Mouse (Mus musculus) heart, embryonic 10.5 days (tissue): ENCODE measurements around the gene Cdx2. TPM values are rescaled to one million over a fixed set of nuclear protein-coding genes. Genes with fewer than 3 reads are reported as not detected.

ENCODE experiments used
- DNase-seq: peaks from one replicate; pipeline ENCODE4 v3.0.0-alpha.2; 2017; ENCODE audit warnings: low spot score
- H3K27ac ChIP-seq: fragments of 300-500 bp; sonication (generic); 2 replicates; pipeline ENCODE4 v1.5.1; 2016; ENCODE audit warnings: mild to moderate bottlenecking
- H3K27me3 ChIP-seq: fragments of 300-500 bp; sonication (generic); 2 replicates; pipeline ENCODE4 v1.6.1; 2016; ENCODE audit warnings: mild to moderate bottlenecking; ENCODE audit not compliant: poor library complexity, insufficient read depth, severe bottlenecking
- H3K36me3 ChIP-seq: fragments of 300-500 bp; sonication (generic); 2 replicates; pipeline ENCODE4 v1.6.1; 2016; ENCODE audit warnings: mild to moderate bottlenecking, moderate library complexity
- H3K4me1 ChIP-seq: fragments of 300-500 bp; sonication (generic); 2 replicates; pipeline ENCODE4 v1.6.1; 2016; ENCODE audit warnings: mild to moderate bottlenecking
- H3K4me3 ChIP-seq: fragments of 300-500 bp; sonication (generic); 2 replicates; pipeline ENCODE4 v1.5.1; 2016; ENCODE audit warnings: mild to moderate bottlenecking, moderate library complexity
- H3K9me3 ChIP-seq: fragments of 300-500 bp; sonication (generic); 2 replicates; pipeline ENCODE4 v1.6.1; 2016; ENCODE audit warnings: mild to moderate bottlenecking, moderate library complexity
- WGBS: fragments of 180-500 bp; shearing (Covaris S2); methylation state at CpG from one replicate; pipeline ENCODE4 v1.1.7; 2016; 5-methylcytosine and 5-hydroxymethylcytosine counted together
- polyA plus RNA-seq: library from polyadenylated mRNA; unstranded; fragments of >200 nt; fragmentation: Nextera tagmentation; extraction: Ambion mirVana; gene quantifications from 2 replicates; pipeline ENCODE4 v1.2.1, GENCODE M21; 2016

The Cdx2 gene
- polyA plus RNA-seq, 1 experiment from 2014 or later = not detected

DNA sequence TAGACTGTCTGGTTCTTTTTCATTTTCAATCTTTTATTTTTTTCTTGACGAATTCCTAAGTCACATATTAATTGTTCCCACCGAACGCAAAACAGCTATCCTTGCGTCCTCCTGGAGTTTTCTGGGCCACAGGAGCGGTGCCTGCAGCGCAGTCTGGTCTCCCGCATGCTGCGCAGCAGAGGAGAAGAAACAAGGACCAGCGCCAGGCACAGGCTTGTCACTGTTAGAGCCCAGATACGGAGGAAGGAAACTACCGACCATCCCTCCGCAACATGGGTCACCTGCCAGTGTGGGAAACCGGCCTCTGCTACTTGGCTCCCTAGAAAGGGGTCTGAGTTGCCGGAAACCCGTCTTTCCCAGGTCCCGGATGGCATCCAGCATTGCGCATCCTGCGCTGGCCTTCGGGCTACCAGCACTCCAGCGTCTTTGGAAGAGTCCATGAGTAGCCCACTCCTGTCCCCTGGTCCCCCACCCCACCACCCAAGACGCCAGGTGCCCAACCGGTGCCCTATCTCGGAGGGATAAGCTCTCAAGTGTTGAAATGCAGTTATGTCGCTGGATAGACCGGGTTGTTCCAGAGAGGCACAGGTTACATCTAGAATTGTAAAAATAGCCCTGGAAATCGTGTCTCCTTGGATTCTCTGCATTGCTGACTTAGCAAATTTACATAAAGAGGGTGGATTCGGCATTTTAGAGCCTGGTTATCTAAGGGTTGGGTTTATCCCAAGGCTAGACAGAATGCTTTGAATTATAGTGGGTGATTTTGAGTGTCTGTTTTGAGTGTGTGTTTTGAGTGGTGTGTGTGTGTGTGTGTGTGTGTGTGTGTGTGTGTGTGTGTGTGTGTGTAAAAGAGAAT is 6.0 kb upstream of the Cdx2 start:
- H3K36me3 ChIP-seq = no peaks in the 10 kb centered on the region
- under 1% methylated on average over 27 of the region's 27 CpGs for WGBS
- H3K9me3 ChIP-seq = no peaks in the 10 kb centered on the region
- peaks cover 100% of the 10 kb centered on the region for H3K27me3 ChIP-seq
- H3K27ac ChIP-seq = no peak overlapping the region
- no peak overlapping the region for H3K4me3 ChIP-seq
- H3K4me1 ChIP-seq = peaks cover 10% of the 10 kb centered on the region
- DNase-seq = no peak

DNA sequence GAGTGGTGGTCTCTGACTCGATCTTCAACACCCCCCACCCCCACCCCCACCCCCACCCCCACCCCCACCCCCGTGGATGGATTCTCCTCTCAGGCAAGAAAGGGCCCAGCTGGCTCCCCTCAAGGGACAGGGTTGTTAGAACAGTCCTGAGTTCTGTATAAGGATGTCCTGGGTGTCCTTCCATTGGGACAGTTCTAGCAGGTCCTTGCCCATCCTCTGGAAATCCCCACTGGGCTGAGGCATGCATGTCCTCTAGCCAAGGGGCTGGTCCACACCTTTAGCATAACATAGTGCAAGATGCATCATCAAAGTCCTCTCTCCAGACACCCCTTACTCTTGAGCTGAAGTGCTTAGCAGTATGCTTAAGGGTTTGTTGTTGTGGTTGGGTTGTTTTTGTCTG is 2.7 kb upstream of the Cdx2 start:
- Histone ChIP-seq H3K9me3 (no peaks in the 10 kb centered on the region), H3K27ac (no peak overlapping the region), H3K36me3 (no peaks in the 10 kb centered on the region), H3K4me1 (peaks cover 23% of the 10 kb centered on the region), H3K27me3 (peaks cover 100% of the 10 kb centered on the region), H3K4me3 (no peak overlapping the region)
- WGBS = 6% methylated on average over 2 of the region's 2 CpGs
- peak; percentile 73 for DNase-seq

DNA sequence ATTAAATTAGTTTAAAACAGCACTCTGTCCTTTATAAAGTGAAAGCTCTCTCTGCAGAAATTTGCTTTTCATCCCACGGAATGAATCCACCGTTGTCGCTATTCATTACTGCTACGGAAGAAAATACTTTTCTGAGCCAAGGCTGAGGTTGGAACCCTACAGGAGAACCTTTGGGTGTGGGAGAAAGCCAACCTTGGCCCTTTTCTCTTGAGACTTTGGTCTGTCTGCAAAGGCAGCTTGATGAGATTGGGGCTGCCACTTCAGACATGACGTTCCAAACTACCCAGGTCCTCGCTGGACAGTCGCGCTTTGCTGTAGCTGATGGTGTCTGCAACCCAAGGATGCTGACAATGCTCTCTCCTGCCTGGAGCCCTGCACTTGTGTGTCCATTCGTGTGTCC is 1.4 kb upstream of the Cdx2 start:
- no peaks in the 10 kb centered on the region for H3K9me3 ChIP-seq
- H3K36me3 ChIP-seq = no peaks in the 10 kb centered on the region
- no peak for DNase-seq
- 7% methylated on average over 9 of the region's 9 CpGs for WGBS
- no peak overlapping the region for H3K4me3 ChIP-seq
- H3K27me3 ChIP-seq = peaks cover 100% of the 10 kb centered on the region
- H3K27ac ChIP-seq = no peak overlapping the region
- H3K4me1 ChIP-seq = peaks cover 26% of the 10 kb centered on the region

DNA sequence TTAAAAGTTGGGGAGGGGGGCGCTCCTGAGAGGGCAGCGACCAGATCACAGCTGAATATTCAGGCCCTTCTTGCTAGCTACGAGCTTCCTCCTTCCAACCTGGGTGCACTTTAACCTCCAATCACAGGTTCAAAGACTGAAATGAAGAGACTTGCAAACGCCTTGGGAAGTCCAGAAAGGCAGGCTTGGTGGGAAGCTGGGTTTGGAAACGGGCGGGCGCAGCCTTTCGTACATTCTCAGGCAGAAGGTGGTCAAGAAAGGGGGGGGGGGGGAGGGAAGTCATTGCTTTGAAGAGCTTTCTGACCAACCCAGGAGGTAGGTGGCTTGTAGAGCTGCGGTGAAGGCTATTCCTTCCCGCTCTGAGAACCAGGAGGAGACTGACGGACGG is 322 bp upstream of the Cdx2 start:
- WGBS = 1% methylated on average over 12 of the region's 12 CpGs
- DNase-seq = no peak
- H3K4me1 ChIP-seq = peaks cover 26% of the 10 kb centered on the region
- H3K27me3 ChIP-seq = peaks cover 100% of the 10 kb centered on the region
- no peak overlapping the region for H3K27ac ChIP-seq
- H3K36me3 ChIP-seq = no peaks in the 10 kb centered on the region
- no peak overlapping the region for H3K4me3 ChIP-seq
- no peaks in the 10 kb centered on the region for H3K9me3 ChIP-seq

DNA sequence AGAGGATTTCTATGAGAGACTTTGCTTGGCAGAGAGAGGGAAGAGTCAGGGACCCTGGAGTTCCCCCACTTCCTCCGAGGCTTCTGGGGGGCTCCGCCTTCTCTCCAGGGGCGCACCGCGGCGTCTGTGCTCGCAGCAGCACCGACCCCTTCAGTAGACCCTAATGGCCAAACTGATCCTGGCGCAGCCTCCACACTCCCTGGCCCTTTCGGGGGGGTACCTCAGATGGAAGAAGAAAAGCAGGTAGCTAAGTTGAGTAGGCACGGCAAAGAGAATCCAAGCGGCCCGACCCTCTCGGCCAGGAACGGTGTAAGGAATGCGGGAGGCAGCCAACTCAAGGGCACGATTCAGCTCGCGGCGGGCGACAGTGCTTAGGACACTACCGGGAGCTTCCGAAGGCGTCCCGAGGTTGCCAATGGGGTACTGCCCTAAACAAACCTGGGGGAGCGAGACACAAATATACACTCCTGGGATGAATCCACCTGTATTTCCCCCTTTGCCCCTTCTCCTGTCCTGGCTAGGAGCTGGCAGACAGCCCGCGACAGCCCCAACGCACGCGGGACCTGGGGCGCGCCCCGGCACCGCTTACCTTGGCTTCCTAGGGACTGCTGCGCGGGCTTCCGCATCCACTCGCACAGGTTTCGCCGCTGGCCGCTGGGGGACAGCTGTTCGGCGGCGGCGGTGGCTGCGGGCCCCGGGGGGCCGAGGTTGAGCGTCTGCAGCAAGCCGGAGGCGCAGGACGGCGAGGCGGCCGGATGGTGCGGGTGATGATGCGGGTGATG is 1.0 kb downstream of the Cdx2 start:
- WGBS = under 1% methylated on average over 58 of the region's 58 CpGs
- no peaks in the 10 kb centered on the region for H3K9me3 ChIP-seq
- DNase-seq = no peak
- no peak overlapping the region for H3K27ac ChIP-seq
- no peaks in the 10 kb centered on the region for H3K36me3 ChIP-seq
- H3K4me1 ChIP-seq = peaks cover 32% of the 10 kb centered on the region
- peak overlapping the region; percentile 37 for H3K4me3 ChIP-seq
- H3K27me3 ChIP-seq = peaks cover 100% of the 10 kb centered on the region

DNA sequence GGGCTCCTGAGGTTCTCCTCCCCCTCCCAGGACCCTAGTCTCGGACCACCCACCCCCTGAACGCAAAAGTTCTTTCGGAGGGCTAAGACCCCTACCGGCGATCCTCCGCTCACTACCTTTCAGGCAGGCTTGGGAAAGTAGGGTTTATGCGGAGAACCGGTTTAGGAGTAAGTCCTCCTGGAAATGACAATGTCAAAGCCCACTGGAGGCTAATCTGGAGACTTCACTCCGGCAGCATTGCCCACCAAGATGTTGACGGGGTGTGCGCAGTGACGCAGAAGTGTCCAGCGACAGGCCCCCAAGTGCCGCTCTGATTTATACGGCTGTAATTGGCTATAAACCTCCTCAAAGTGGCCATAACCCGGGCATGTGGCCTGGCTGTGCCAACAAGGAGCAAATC is 1.9 kb downstream of the Cdx2 start:
- H3K4me3 ChIP-seq = 0 out of 2 replicates have a peak overlapping the region, but pooled peaks have one; percentile 10
- peaks cover 35% of the 10 kb centered on the region for H3K4me1 ChIP-seq
- H3K9me3 ChIP-seq = no peaks in the 10 kb centered on the region
- peaks cover 100% of the 10 kb centered on the region for H3K27me3 ChIP-seq
- WGBS = 1% methylated on average over 16 of the region's 16 CpGs
- no peaks in the 10 kb centered on the region for H3K36me3 ChIP-seq
- no peak for DNase-seq
- no peak overlapping the region for H3K27ac ChIP-seq

DNA sequence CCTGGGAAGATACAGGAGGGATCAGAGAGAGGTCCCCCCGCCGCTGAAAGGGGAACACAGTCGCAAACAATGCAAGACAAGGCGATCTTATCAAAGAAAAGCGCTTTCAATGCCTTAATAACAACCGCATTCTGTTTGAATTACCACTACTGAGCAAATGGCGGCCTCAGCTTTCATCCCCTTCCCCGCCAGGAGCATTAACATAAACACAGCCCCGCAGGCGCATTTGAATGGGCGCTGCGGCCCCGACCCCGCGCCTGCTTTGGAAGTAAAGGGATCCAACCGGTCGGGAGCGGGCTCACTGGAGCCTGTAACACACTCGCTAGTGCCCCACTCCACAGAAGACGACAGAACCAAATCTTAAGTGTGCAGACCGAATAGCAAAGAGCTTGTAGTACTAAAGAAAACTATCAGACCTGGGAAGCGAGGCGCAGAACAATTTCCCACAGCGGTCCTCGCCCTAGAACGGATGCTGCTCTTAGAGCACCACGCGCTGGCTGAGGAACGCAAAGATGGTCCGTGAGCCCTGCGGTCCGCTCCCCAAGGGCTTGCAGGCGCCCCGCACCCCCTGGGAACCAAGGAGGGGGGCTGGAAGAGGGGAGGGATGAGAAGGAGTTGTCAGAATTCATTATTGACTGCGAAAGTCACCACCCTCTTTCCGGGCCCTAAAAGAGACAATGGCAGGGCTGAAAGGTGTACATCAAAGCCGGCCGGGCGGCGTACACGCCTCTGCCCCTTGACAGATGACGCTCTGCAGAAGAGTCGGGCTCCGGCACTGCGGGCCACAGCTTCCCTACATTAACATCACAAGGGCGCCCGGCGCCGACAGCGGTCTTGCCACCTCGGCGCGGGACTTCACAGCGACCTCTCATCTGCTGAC is 2.6 kb downstream of the Cdx2 start:
- no peak for DNase-seq
- no peaks in the 10 kb centered on the region for H3K9me3 ChIP-seq
- peaks cover 42% of the 10 kb centered on the region for H3K4me1 ChIP-seq
- H3K27ac ChIP-seq = no peak overlapping the region
- peaks cover 100% of the 10 kb centered on the region for H3K27me3 ChIP-seq
- 0 out of 2 replicates have a peak overlapping the region, but pooled peaks have one; percentile 10 for H3K4me3 ChIP-seq
- under 1% methylated on average over 54 of the region's 54 CpGs for WGBS
- no peaks in the 10 kb centered on the region for H3K36me3 ChIP-seq

DNA sequence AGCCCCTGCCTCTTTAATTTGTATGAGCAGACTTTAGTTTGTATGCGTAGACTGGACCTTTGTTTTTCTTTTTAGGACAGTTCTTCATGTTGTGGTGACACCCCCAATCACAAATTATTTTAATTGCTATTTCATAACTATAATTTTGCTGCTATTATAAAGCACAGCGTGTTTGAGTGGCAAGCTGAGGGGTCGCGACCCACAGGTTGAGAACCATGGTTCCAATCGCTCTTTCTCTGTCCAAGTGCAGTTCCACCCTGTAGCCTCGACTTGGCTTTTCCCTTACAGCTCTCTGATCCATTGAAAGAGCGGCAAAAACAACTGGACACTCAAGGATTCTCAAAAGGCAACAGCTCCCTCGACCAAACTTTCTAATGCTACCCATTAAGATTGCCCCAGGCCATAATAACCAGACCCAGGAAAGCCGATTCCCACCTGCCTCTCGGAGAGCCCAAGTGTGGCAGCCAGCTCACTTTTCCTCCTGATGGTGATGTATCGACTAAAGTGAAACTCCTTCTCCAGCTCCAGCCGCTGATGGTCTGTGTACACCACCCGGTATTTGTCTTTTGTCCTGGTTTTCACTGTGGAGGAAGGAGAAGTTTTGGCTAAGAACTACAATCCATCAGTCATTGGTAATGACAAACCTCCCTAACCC is 4.2 kb downstream of the Cdx2 start:
- Histone ChIP-seq H3K4me3 (no peak overlapping the region), H3K36me3 (no peaks in the 10 kb centered on the region), H3K9me3 (no peaks in the 10 kb centered on the region), H3K4me1 (peaks cover 45% of the 10 kb centered on the region), H3K27me3 (peaks cover 99% of the 10 kb centered on the region), H3K27ac (no peak overlapping the region)
- DNase-seq = no peak
- WGBS = 7% methylated on average over 13 of the region's 13 CpGs

DNA sequence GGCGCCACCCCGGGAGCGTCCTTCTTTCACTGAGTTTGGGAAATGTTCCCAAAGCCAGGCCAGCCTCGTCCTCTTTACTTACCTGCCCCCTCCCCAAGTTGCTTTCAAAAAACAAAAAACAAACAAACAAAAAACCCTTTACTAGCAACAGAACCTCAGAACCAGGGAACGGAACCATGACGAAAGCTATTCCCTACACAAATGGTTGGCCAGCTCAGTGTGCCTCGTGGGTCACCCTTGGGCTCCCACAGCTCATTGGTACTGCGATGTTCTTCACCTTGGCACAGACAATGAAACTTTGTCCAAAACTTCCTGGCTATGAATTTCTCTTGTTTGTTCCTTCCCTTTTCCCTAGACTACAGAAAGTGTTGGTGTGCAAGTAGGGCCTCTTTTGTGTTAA is 4.9 kb downstream of the Cdx2 start:
- no peaks in the 10 kb centered on the region for H3K9me3 ChIP-seq
- no peak for DNase-seq
- H3K36me3 ChIP-seq = no peaks in the 10 kb centered on the region
- H3K4me1 ChIP-seq = peaks cover 45% of the 10 kb centered on the region
- no peak overlapping the region for H3K4me3 ChIP-seq
- WGBS = 5% methylated on average over 8 of the region's 8 CpGs
- H3K27ac ChIP-seq = no peak overlapping the region
- peaks cover 99% of the 10 kb centered on the region for H3K27me3 ChIP-seq

DNA sequence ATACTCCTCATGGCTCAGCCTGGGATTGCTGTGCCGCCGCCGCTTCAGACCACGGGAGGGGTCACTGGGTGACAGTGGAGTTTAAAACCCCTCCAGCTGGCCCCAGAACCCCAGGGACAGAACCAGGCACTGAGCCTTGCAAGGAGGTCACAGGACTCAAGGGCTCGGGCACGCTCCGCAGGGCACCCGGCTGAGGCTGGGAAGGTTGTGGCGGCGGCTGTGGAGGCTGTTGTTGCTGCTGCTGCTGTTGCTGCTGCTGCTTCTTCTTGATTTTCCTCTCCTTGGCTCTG is 5.3 kb downstream of the Cdx2 start:
- DNase-seq = no peak
- H3K4me3 ChIP-seq = no peak overlapping the region
- no peaks in the 10 kb centered on the region for H3K9me3 ChIP-seq
- H3K27me3 ChIP-seq = peaks cover 99% of the 10 kb centered on the region
- 6% methylated on average over 10 of the region's 10 CpGs for WGBS
- no peak overlapping the region for H3K27ac ChIP-seq
- H3K4me1 ChIP-seq = peaks cover 42% of the 10 kb centered on the region
- H3K36me3 ChIP-seq = no peaks in the 10 kb centered on the region

DNA sequence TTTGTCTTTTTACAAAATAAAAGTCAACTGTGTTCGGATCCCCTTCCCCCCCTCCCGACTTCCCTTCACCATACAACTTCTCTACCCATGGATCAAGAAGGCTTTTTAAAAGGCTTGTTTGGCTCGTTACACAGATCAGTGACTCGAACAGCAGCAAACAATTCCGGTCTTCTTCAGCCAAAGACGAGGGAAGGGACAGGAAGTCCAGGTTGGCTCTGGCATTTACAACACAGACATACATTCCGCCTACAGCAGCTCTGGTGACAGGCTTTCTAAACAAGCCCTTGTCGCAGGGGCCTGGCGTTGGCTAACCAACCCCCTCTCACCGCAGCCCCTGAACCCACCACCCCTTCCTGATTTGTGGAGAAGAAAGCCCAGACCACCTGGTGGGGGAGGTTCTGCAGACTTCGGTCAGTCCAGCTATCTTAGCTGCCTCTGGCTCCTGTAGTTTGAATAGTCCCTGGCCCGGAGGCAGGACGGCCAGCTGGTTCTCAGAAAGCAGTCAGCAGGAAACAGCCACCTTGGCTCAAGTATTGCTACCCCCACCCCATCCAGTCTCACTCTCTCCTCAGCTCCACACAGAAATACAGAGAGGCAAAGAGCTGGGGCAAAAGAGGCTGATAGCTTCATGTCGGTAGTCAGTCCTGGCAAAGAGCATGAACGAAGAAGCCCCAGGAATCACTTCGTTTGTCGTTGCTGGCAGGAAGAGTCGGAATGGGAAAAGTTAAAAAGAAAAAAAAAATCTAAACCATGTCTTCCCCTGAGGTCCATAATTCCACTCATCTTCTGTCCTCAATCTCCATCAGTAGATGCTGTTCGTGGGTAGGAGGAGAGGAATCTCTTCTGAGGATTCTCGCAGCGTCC is 5.9 kb downstream of the Cdx2 start:
- 2% methylated on average over 21 of the region's 21 CpGs for WGBS
- DNase-seq = no peak
- peak overlapping the region; percentile 18; the same call in 1 of the 2 replicates for H3K4me3 ChIP-seq
- H3K4me1 ChIP-seq = peaks cover 36% of the 10 kb centered on the region
- peaks cover 97% of the 10 kb centered on the region for H3K27me3 ChIP-seq
- no peaks in the 10 kb centered on the region for H3K36me3 ChIP-seq
- H3K27ac ChIP-seq = no peak overlapping the region
- H3K9me3 ChIP-seq = no peaks in the 10 kb centered on the region

DNA sequence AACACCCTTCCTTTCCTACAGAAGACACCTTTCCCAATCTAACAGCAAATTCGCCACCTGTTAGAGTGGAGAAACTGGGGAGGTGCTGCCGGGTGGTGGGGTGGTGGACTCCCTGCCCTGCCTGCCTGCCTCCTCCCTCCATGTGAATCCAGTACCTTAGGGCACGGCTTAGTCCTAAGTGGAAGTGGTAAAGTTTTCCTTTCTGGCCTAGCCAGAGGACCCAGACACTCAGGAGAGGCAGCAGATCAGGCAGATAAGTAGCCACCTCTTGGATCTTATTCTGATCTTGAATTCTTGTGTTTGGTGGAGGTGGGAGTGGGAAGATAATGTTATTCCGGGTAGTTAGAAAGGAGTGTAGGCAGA is 7.1 kb downstream of the Cdx2 start:
- Histone ChIP-seq H3K4me3 (peak overlapping the region; percentile 53), H3K27ac (no peak overlapping the region), H3K36me3 (no peaks in the 10 kb centered on the region), H3K4me1 (peaks cover 24% of the 10 kb centered on the region), H3K9me3 (no peaks in the 10 kb centered on the region), H3K27me3 (peaks cover 97% of the 10 kb centered on the region)
- DNase-seq = no peak
- WGBS = 2% methylated on average over 4 of the region's 4 CpGs
